Mouse (Mus musculus) lung, adult 2 months (tissue): Measurements from ENCODE around the gene Stac.

Experiments
- CTCF ChIP-seq: fragments of 200-500 bp; IDR thresholded peaks from 2 replicates; pipeline ENCODE4 v1.5.1; 2011; ENCODE audit warnings: mild to moderate bottlenecking, low read length, control low read depth; ENCODE audit not compliant: insufficient read depth
- POLR2A ChIP-seq: fragments of 200-500 bp; IDR thresholded peaks from 2 replicates; pipeline ENCODE4 v1.6.1; 2011; ENCODE audit warnings: low read depth, mild to moderate bottlenecking, control low read depth, low read length, borderline replicate concordance; ENCODE audit errors: extremely low read depth

DNA sequence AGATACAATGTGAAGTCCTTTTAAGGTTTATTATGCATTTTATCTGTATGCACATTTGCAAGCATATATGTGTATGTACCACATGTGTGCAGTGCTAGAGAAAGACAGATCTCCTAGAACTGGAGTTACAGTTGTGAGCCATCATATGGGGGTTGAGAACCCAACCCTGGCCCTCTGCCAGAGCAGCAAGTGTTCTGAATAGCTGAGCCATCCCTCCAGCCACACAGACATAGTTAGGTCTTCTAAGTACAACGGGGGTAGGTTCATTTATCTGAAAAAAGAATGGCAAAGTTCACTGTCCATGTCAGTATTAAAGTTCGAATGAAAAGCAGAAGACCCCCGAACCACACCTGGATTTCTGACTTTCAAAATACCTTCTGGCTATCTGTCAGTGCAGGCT lies 48.9 kb upstream of the Stac start:
- no peak for TF ChIP-seq POLR2A
- TF ChIP-seq CTCF: no peak
